Mouse (Mus musculus) subcutaneous adipose tissue, adult 2 months (tissue): Measurements from ENCODE around the gene Myo5c. TPM values are rescaled to one million over a fixed set of nuclear protein-coding genes. Genes with fewer than 3 reads are reported as not detected.

Experiments used
- polyA plus RNA-seq: library from polyadenylated mRNA; depleted of rRNA; stranded (reverse); fragments of >200 nt; gene quantifications from 2 replicates; pipeline ENCODE4 v1.2.3, GENCODE M21; 2012; ENCODE audit warnings: low replicate concordance; rRNA removed

Gene Myo5c
- polyA plus RNA-seq: 2.7 and 30.9 TPM in 2 replicates

DNA sequence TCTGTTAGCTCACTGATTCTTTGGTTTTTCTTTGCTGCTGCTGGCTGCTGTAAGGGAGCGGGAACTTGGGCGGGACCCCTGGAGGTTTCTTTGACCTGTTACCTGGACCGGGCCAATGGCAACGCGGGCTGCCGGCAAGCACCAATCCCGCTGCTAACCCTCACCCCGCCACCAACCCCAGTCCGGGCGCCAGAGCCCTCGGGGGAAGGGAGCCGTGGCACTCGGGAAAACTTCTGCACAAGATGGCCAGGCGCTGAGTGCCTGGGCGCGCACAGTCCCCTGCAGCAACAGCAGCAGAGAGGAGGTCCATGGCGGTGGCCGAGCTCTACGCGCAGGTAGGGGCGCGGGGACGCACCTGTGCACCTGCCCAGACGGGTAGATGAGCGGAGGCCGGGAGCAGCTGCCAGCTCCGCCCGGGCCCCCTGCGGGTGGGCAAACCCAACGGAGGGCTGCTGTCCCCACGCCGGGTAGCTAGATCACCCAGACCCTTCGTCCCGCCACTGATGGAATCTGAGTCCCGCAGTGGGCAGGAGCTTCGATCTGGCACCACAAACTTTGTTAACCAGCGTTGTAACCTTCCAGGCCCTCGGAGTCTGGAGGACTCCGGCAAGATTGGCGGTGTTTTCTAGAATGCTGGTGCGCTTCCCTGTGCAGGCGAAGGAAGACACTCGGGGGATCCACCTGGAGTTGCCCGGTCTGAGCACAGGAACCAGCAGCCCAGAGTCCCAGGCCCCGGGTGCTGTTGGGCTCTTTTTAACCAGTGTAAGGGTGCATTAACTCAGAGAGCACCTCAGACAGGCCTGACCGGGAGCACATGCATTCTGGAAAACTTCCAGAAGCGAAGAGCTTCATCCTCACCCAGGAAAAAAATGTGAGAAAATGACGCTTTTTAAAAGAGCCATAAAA lies at the start of gene Myo5c:
TSS of gene Myo5c (plus strand) at position 180 of the 906 bp plus-strand sequence.

DNA sequence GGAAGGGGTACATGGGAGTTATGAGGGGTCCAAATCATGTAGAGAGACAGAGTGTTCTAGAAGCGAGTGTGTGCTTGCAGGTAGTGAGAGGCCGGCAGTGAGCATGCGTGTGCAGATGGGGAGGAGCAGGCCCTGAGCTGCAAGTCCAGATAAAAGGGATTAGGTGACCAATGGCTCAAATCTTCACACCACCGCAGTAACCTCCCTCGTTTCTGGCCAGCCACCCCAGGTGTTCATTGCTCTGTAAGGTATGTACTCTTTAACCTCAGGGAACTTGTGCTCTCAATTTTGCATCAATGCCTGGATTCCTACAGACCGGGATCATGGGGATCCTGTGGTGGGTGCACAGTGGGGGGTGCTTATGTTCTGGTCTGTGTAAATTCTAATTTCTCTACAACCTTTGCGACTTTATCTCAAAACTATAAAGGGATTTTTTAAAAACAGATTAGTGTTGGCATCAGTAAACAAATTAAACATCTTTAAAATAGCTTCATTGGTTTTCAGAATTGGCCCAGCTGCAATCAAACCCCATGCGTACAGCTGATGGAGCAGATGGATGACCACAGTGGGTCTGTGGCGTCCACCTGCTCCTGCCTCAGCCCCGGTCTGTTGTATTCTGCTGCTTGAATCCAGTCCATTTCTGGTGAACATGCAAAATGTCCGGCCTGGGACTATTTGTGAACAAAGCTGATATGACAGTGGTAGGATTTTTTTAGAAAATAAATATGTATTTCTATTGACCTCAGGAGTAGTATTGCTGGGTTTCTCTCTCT lies 74.5 kb downstream of the Myo5c start, which contains the start of gene Gnb5:
TSS of gene Gnb5 (plus strand) at position 163 of the 773 bp plus-strand sequence.

GRCm38 (mm10) chr9:75347458-75347857 lies 115.6 kb downstream of the Myo5c start, which contains the start of gene Bcl2l10:
Gene Bcl2l10 (plus strand): TSS chr9:75347758.

Other genes starting within 250 kb of the Myo5c start
- gene Arpp19, start 194.4 kb upstream of the Myo5c start, polyA plus RNA-seq: 18.3 and 26.1 TPM in 2 replicates
- gene Myo5a, start 161.0 kb upstream of the Myo5c start, polyA plus RNA-seq: 17.3 and 23.7 TPM in 2 replicates
- 48.7 and 65.0 TPM in 2 replicates for gene Gnb5, start 74.3 kb downstream of the Myo5c start, polyA plus RNA-seq
- 0.90 and 1.3 TPM in 2 replicates for gene Bcl2l10, start 115.7 kb downstream of the Myo5c start, polyA plus RNA-seq
- 43.8 and 54.3 TPM in 2 replicates for gene Mapk6, start 178.0 kb downstream of the Myo5c start, polyA plus RNA-seq
- 3.5 and 7.1 TPM in 2 replicates for gene Leo1, start 209.5 kb downstream of the Myo5c start, polyA plus RNA-seq